Mouse (Mus musculus): ENCODE measurements at regions not wholly inside any gene's neighbourhood (a gene's known extent, or its start where the extent isn't known, plus 50 kb on each side); places are given as distances from the start of the nearest gene placed in this dataset.
"Not testable (repeated sequence)": the region's sequence is repeated elsewhere in the genome, so short reads cannot be mapped to it uniquely, and the experiment has no call there.

GRCm38 (mm10) chr15:96031085-96031780 is 240.6 kb downstream of the Ano6 start:
- DNase-seq (ENCODE audit: extremely low spot score, low spot score) = no peak

- DNase-seq (ENCODE audit: extremely low spot score, low spot score) = no peak
These were observed 244.6 kb downstream of the Ano6 start for GRCm38 (mm10) chr15:96035273-96035672.

- no peak for DNase-seq (ENCODE audit: extremely low spot score, low spot score)
These were observed 241.8 kb upstream of the Arid2 start for GRCm38 (mm10) chr15:96045561-96045960.

- no peak for DNase-seq (ENCODE audit: extremely low spot score, low spot score)
These were observed 240.7 kb upstream of the Arid2 start for GRCm38 (mm10) chr15:96046651-96047050.

- DNase-seq (ENCODE audit: extremely low spot score, low spot score) = no peak
These were observed 236.9 kb upstream of the Arid2 start for GRCm38 (mm10) chr15:96050416-96050815.

- DNase-seq (ENCODE audit: extremely low spot score, low spot score) = no peak
These were observed 234.7 kb upstream of the Arid2 start for GRCm38 (mm10) chr15:96052586-96052985.

- no peak for DNase-seq (ENCODE audit: extremely low spot score, low spot score)
These were observed 232.0 kb upstream of the Arid2 start for GRCm38 (mm10) chr15:96055361-96055760.

GRCm38 (mm10) chr15:96055796-96056473 is 231.4 kb upstream of the Arid2 start:
- no peak for DNase-seq (ENCODE audit: extremely low spot score, low spot score)

GRCm38 (mm10) chr15:96059623-96060022 is 227.7 kb upstream of the Arid2 start:
- no peak for DNase-seq (ENCODE audit: extremely low spot score, low spot score)

GRCm38 (mm10) chr15:96064499-96065217 is 222.7 kb upstream of the Arid2 start:
- no peak for DNase-seq (ENCODE audit: extremely low spot score, low spot score)

GRCm38 (mm10) chr15:96075615-96076014 is 211.7 kb upstream of the Arid2 start:
- no peak for DNase-seq (ENCODE audit: extremely low spot score, low spot score)

GRCm38 (mm10) chr15:96077756-96078155 is 209.6 kb upstream of the Arid2 start:
- DNase-seq (ENCODE audit: extremely low spot score, low spot score) = no peak

- no peak for DNase-seq (ENCODE audit: extremely low spot score, low spot score)
These were observed 208.7 kb upstream of the Arid2 start for GRCm38 (mm10) chr15:96078580-96078979.

GRCm38 (mm10) chr15:96089676-96090075 is 197.6 kb upstream of the Arid2 start:
- DNase-seq (ENCODE audit: extremely low spot score, low spot score) = no peak

GRCm38 (mm10) chr15:96096438-96096837 is 190.9 kb upstream of the Arid2 start:
- DNase-seq (ENCODE audit: extremely low spot score, low spot score) = no peak

GRCm38 (mm10) chr15:96098821-96099220 is 188.5 kb upstream of the Arid2 start:
- DNase-seq (ENCODE audit: extremely low spot score, low spot score) = no peak

GRCm38 (mm10) chr15:96099844-96100640 is 187.3 kb upstream of the Arid2 start:
- not testable (repeated sequence) for DNase-seq (ENCODE audit: extremely low spot score, low spot score)

- no peak for DNase-seq (ENCODE audit: extremely low spot score, low spot score)
These were observed 183.6 kb upstream of the Arid2 start for GRCm38 (mm10) chr15:96103737-96104136.

- no peak for DNase-seq (ENCODE audit: extremely low spot score, low spot score)
These were observed 179.8 kb upstream of the Arid2 start for GRCm38 (mm10) chr15:96107503-96107902.

- DNase-seq (ENCODE audit: extremely low spot score, low spot score) = no peak
These were observed 174.2 kb upstream of the Arid2 start for GRCm38 (mm10) chr15:96113091-96113490.

GRCm38 (mm10) chr15:96114616-96115015 is 172.7 kb upstream of the Arid2 start:
- no peak for DNase-seq (ENCODE audit: extremely low spot score, low spot score)

GRCm38 (mm10) chr15:96115196-96115595 is 172.1 kb upstream of the Arid2 start:
- DNase-seq (ENCODE audit: extremely low spot score, low spot score) = no peak
